Mouse (Mus musculus) liver, embryonic 14.5 days (tissue): ENCODE data around the gene Msln.

Experiments used
- CTCF ChIP-seq: IDR thresholded peaks from 2 replicates; pipeline ENCODE4 v1.5.1; 2016; ENCODE audit warnings: antibody characterized with exemption, low read depth, control low read depth
- EP300 ChIP-seq: IDR thresholded peaks from 2 replicates; pipeline ENCODE4 v1.6.1; 2016; ENCODE audit warnings: antibody characterized with exemption, low read depth

GRCm38 (mm10) chr17:25777948-25778347 is 23.8 kb upstream of the Msln start:
- TF ChIP-seq CTCF (no peak), EP300 (no peak)
